Mouse (Mus musculus): ENCODE data around the gene Vmn1r142.
"Not testable (repeated sequence)": the region's sequence is repeated elsewhere in the genome, so short reads cannot be mapped to it uniquely, and the experiment has no call there.

GRCm38 (mm10) chr7:22134641-22135040, 29.2 kb downstream of the Vmn1r142 start, which contains the start of gene Gm10666:
- TF ChIP-seq POLR2A (IDR thresholded peaks at IDR 0.05; ENCODE audit: low read depth, low read length); CTCF (IDR thresholded peaks at IDR 0.05; ENCODE audit: extremely low read depth, insufficient read length, insufficient replicate concordance, low read depth, low read length): not testable (repeated sequence)
